Mouse (Mus musculus) heart, embryonic 16.5 days (tissue): ENCODE measurements around the gene Gm11146. TPM values are rescaled to one million over a fixed set of nuclear protein-coding genes. Genes with fewer than 3 reads are reported as not detected.

Experiments
- ATAC-seq: fragments of 200-750 bp; cut with Nextera tagmentation; replicated peaks from 2 replicates; pipeline ENCODE4 v1.8.0; 2017; ENCODE audit warnings: moderate number of reproducible peaks; ENCODE audit not compliant: insufficient read depth, low FRiP score; ENCODE audit errors: extremely low read depth
- H3K27ac ChIP-seq: fragments of 300-500 bp; sonication (generic); 2 replicates; pipeline ENCODE4 v1.5.1; 2014; ENCODE audit warnings: mild to moderate bottlenecking, low read length, control low read depth, moderate library complexity
- H3K27me3 ChIP-seq: fragments of 300-500 bp; sonication (generic); 2 replicates; pipeline ENCODE4 v1.6.1; 2014; ENCODE audit warnings: low read length, mixed read lengths; ENCODE audit not compliant: control insufficient read depth, insufficient read depth
- H3K36me3 ChIP-seq: fragments of 300-500 bp; sonication (generic); 2 replicates; pipeline ENCODE4 v1.6.1; 2014; ENCODE audit not compliant: control insufficient read depth, insufficient read depth
- H3K4me1 ChIP-seq: fragments of 300-500 bp; sonication (generic); 2 replicates; pipeline ENCODE4 v1.6.1; 2014; ENCODE audit warnings: low read length, mixed read lengths; ENCODE audit not compliant: control insufficient read depth, insufficient read depth
- H3K4me2 ChIP-seq: fragments of 300-500 bp; sonication (generic); 2 replicates; pipeline ENCODE4 v1.6.1; 2014; ENCODE audit warnings: low read depth, mild to moderate bottlenecking, control low read depth, low read length
- H3K4me3 ChIP-seq: fragments of 300-500 bp; sonication (generic); 2 replicates; pipeline ENCODE4 v1.5.1; 2014; ENCODE audit warnings: mild to moderate bottlenecking, control low read depth, low read length
- H3K9ac ChIP-seq: fragments of 300-500 bp; sonication (generic); 2 replicates; pipeline ENCODE4 v1.6.1; 2014; ENCODE audit warnings: low read length, control low read depth
- H3K9me3 ChIP-seq: fragments of 300-500 bp; sonication (generic); replicated peaks from 2 replicates; pipeline ENCODE4 v1.6.1; 2016; ENCODE audit warnings: low read length; ENCODE audit not compliant: control insufficient read depth
- WGBS: fragments of 180-500 bp; shearing (Covaris S2); extraction: QIAGEN DNeasy Blood & Tissue Kit; methylation state at CpG from one replicate; pipeline ENCODE4 v1.1.7; 2014; 5-methylcytosine and 5-hydroxymethylcytosine counted together
- polyA plus RNA-seq: library from polyadenylated mRNA; unstranded; fragments of >200 nt; fragmentation: Nextera tagmentation; extraction: Ambion mirVana; gene quantifications from 2 replicates; pipeline ENCODE4 v1.2.1, GENCODE M21; 2015

Gene Gm11146
- polyA plus RNA-seq = not detected in 2 replicates

GRCm38 (mm10) chr16:77601994-77602393 lies at the start of gene Gm11146:
Gm11146 (minus strand) TSS chr16:77602094.
- H3K27ac ChIP-seq = no peak within 1 kb of the TSS
- H3K9me3 ChIP-seq = no peaks in the 10 kb centered on the region
- no peak within 1 kb of the TSS for H3K4me3 ChIP-seq
- WGBS = 73% methylated on average over 1 of the region's 1 CpGs
- no peak for ATAC-seq
- H3K36me3 ChIP-seq = no peaks in the 10 kb centered on the region
- H3K4me1 ChIP-seq = no peaks in the 10 kb centered on the region
- H3K9ac ChIP-seq = no peak within 1 kb of the TSS
- H3K27me3 ChIP-seq = no peaks in the 10 kb centered on the region
- no peak within 1 kb of the TSS for H3K4me2 ChIP-seq

- Histone ChIP-seq H3K36me3 (no peaks in the 10 kb centered on the region), H3K9me3 (no peaks in the 10 kb centered on the region), H3K4me3 (no peak overlapping the region), H3K4me1 (no peaks in the 10 kb centered on the region), H3K9ac (no peak overlapping the region), H3K27me3 (no peaks in the 10 kb centered on the region), H3K27ac (no peak overlapping the region), H3K4me2 (no peak overlapping the region)
- WGBS = 88% methylated on average over 1 of the region's 1 CpGs
- no peak for ATAC-seq
Observed at GRCm38 (mm10) chr16:77650596-77650995, 48.7 kb upstream of the Gm11146 start.

- Histone ChIP-seq H3K27ac (no peak overlapping the region), H3K9me3 (no peaks in the 10 kb centered on the region), H3K27me3 (no peaks in the 10 kb centered on the region), H3K4me2 (no peak overlapping the region), H3K36me3 (no peaks in the 10 kb centered on the region), H3K9ac (no peak overlapping the region), H3K4me1 (0 out of 2 replicates have a peak, but pooled peaks cover 4% of the 10 kb centered on the region), H3K4me3 (no peak overlapping the region)
- 77% methylated on average over 2 of the region's 2 CpGs for WGBS
- ATAC-seq = no peak
Observed at GRCm38 (mm10) chr16:77649006-77649405, 47.1 kb upstream of the Gm11146 start.

- Histone ChIP-seq H3K4me1 (0 out of 2 replicates have a peak, but pooled peaks cover 8% of the 10 kb centered on the region), H3K9ac (no peak overlapping the region), H3K27ac (no peak overlapping the region), H3K4me3 (no peak overlapping the region), H3K9me3 (no peaks in the 10 kb centered on the region), H3K27me3 (no peaks in the 10 kb centered on the region), H3K4me2 (no peak overlapping the region), H3K36me3 (no peaks in the 10 kb centered on the region)
- no peak for ATAC-seq
- 62% methylated on average over 2 of the region's 2 CpGs for WGBS
Observed at GRCm38 (mm10) chr16:77648181-77648580, 46.3 kb upstream of the Gm11146 start.

GRCm38 (mm10) chr16:77646146-77646545 lies 44.3 kb upstream of the Gm11146 start:
- WGBS = 79% methylated on average over 7 of the region's 7 CpGs
- no peaks in the 10 kb centered on the region for H3K36me3 ChIP-seq
- H3K9me3 ChIP-seq = no peaks in the 10 kb centered on the region
- 0 out of 2 replicates have a peak, but pooled peaks cover 8% of the 10 kb centered on the region for H3K4me1 ChIP-seq
- no peak overlapping the region for H3K27ac ChIP-seq
- H3K27me3 ChIP-seq = no peaks in the 10 kb centered on the region
- no peak overlapping the region for H3K4me2 ChIP-seq
- H3K9ac ChIP-seq = no peak overlapping the region
- no peak overlapping the region for H3K4me3 ChIP-seq
- ATAC-seq = no peak

GRCm38 (mm10) chr16:77644976-77645375 lies 43.1 kb upstream of the Gm11146 start:
- 80% methylated on average over 1 of the region's 1 CpGs for WGBS
- no peak for ATAC-seq
- Histone ChIP-seq H3K36me3 (no peaks in the 10 kb centered on the region), H3K4me3 (no peak overlapping the region), H3K27ac (no peak overlapping the region), H3K27me3 (no peaks in the 10 kb centered on the region), H3K9ac (no peak overlapping the region), H3K9me3 (no peaks in the 10 kb centered on the region), H3K4me2 (no peak overlapping the region), H3K4me1 (0 out of 2 replicates have a peak, but pooled peaks cover 8% of the 10 kb centered on the region)

- H3K36me3 ChIP-seq = no peaks in the 10 kb centered on the region
- peak; percentile 88 for ATAC-seq
Observed at GRCm38 (mm10) chr16:77643871-77644720, 42.2 kb upstream of the Gm11146 start.

GRCm38 (mm10) chr16:77643036-77643870 lies 41.4 kb upstream of the Gm11146 start:
- no peak for ATAC-seq
- Histone ChIP-seq H3K9me3 (no peaks in the 10 kb centered on the region), H3K4me2 (peak overlapping the region; percentile 86), H3K27ac (peak overlapping the region; percentile 65), H3K9ac (peak overlapping the region; percentile 67; the same call in 1 of the 2 replicates), H3K36me3 (no peaks in the 10 kb centered on the region), H3K27me3 (no peaks in the 10 kb centered on the region), H3K4me1 (0 out of 2 replicates have a peak, but pooled peaks cover 8% of the 10 kb centered on the region), H3K4me3 (peak overlapping the region; percentile 52)
- 70% methylated on average over 14 of the region's 14 CpGs for WGBS

More at GRCm38 (mm10) chr16:77643871-77644720, 42.2 kb upstream of the Gm11146 start:
- Histone ChIP-seq H3K9ac (peak overlapping the region; percentile 67), H3K4me1 (0 out of 2 replicates have a peak, but pooled peaks cover 8% of the 10 kb centered on the region), H3K27me3 (no peaks in the 10 kb centered on the region), H3K4me2 (peak overlapping the region; percentile 86), H3K4me3 (peak overlapping the region; percentile 52), H3K9me3 (no peaks in the 10 kb centered on the region), H3K27ac (peak overlapping the region; percentile 65)
- 7% methylated on average over 31 of the region's 31 CpGs for WGBS
